Mouse (Mus musculus) liver (tissue): ENCODE measurements around the gene Cbfa2t2.
A peak's percentile ranks its signal among the peaks of the same experiment; 100 is the strongest.

Experiments
- DNase-seq: peaks from one replicate; pipeline ENCODE4 v3.0.0-alpha.2; 2020; ENCODE audit warnings: mixed read lengths

Cbfa2t2 gene

GRCm38 (mm10) chr2:154543567-154544347 is 107.5 kb downstream of the Cbfa2t2 start:
- no peak for DNase-seq

GRCm38 (mm10) chr2:154546711-154547110 is 110.4 kb downstream of the Cbfa2t2 start, which contains the start of gene 1700003F12Rik:
Gene 1700003F12Rik, plus strand, starts transcription at chr2:154547085.
- DNase-seq, result no peak

- peak; percentile 45 for DNase-seq
These were observed 112.4 kb downstream of the Cbfa2t2 start for GRCm38 (mm10) chr2:154548688-154549087.

- DNase-seq, result peak; percentile 80
These were observed 113.0 kb downstream of the Cbfa2t2 start for GRCm38 (mm10) chr2:154549127-154549885.

- DNase-seq, result no peak
These were observed 113.6 kb downstream of the Cbfa2t2 start for GRCm38 (mm10) chr2:154549886-154550189.

GRCm38 (mm10) chr2:154550937-154551336 is 114.7 kb downstream of the Cbfa2t2 start:
- no peak for DNase-seq

- no peak for DNase-seq
These were observed 115.2 kb downstream of the Cbfa2t2 start, which contains the start of gene Actl10 for GRCm38 (mm10) chr2:154551476-154551875. Gene Actl10, plus strand, starts transcription at chr2:154551776.

GRCm38 (mm10) chr2:154551927-154552326 is 115.6 kb downstream of the Cbfa2t2 start:
- DNase-seq, result no peak

GRCm38 (mm10) chr2:154552424-154552907 is 116.2 kb downstream of the Cbfa2t2 start:
- DNase-seq, result peak; percentile 66

- DNase-seq, result no peak
These were observed 119.0 kb downstream of the Cbfa2t2 start for GRCm38 (mm10) chr2:154555235-154555634.

GRCm38 (mm10) chr2:154557184-154557832 is 121.0 kb downstream of the Cbfa2t2 start:
- no peak for DNase-seq

GRCm38 (mm10) chr2:154558264-154559039 is 122.2 kb downstream of the Cbfa2t2 start, which contains the start of gene Necab3:
Gene Necab3, minus strand, starts transcription at chr2:154558890.
- peak; percentile 77 for DNase-seq

GRCm38 (mm10) chr2:154563612-154564170 is 127.4 kb downstream of the Cbfa2t2 start:
- no peak for DNase-seq

GRCm38 (mm10) chr2:154565562-154565961 is 129.3 kb downstream of the Cbfa2t2 start:
- no peak for DNase-seq

- DNase-seq, result no peak
These were observed 130.4 kb downstream of the Cbfa2t2 start for GRCm38 (mm10) chr2:154566641-154567040.

GRCm38 (mm10) chr2:154567766-154568165 is 131.5 kb downstream of the Cbfa2t2 start:
- no peak for DNase-seq

- peak; percentile 48 for DNase-seq
These were observed 132.2 kb downstream of the Cbfa2t2 start for GRCm38 (mm10) chr2:154568329-154569070.

GRCm38 (mm10) chr2:154569071-154569748 is 132.9 kb downstream of the Cbfa2t2 start:
- DNase-seq, result peak; percentile 87

- peak; percentile 99 for DNase-seq
These were observed 133.6 kb downstream of the Cbfa2t2 start, which contains the start of gene E2f1 for GRCm38 (mm10) chr2:154569836-154570286. Gene E2f1, minus strand, starts transcription at chr2:154569892.

GRCm38 (mm10) chr2:154570666-154571065 is 134.4 kb downstream of the Cbfa2t2 start:
- no peak for DNase-seq
